ENCODE assay signal across 8 mouse cellular contexts in genomic region chrX:74245107-74245506, GRCm38 (mm10). TPM values are rescaled to one million over a fixed set of nuclear protein-coding genes. Genes with fewer than 3 reads are reported as not detected.
DNase-seq lines count a peak whose midpoint lies in the region; ATAC-seq and TF ChIP-seq lines count a peak whose summit lies in the region.

No protein-coding gene starts in this region.

- no peak for DNase-seq in kidney, postnatal 0 days (ENCODE audit: low spot score)
- no peak for DNase-seq in kidney, adult 9 months
- DNase-seq in right cerebral cortex, postnatal 36 days (ENCODE audit: low spot score in 2 of 2): no peak
- no peak for DNase-seq in cerebellum, adult 9-11 months

- 33% methylated on average over 1 of the region's 1 CpGs for WGBS in kidney, postnatal 0 days
- 37% methylated on average over 1 of the region's 1 CpGs for WGBS in hindbrain, embryonic 15.5 days
- WGBS in midbrain, embryonic 16.5 days: 33% methylated on average over 1 of the region's 1 CpGs

- peaks cover 16% of the 10 kb centered on the region for H3K36me3 ChIP-seq in kidney, postnatal 0 days (ENCODE audit: insufficient read depth, low read length)
- H3K36me3 ChIP-seq in hindbrain, embryonic 15.5 days: peaks cover 29% of the 10 kb centered on the region
- peaks cover 7% of the 10 kb centered on the region for H3K36me3 ChIP-seq in midbrain, embryonic 16.5 days (ENCODE audit: control insufficient read depth, insufficient read depth, low read length)

- no peak for ATAC-seq in kidney, postnatal 0 days (replicated peaks; ENCODE audit: low FRiP score, low read depth)
- ATAC-seq in hindbrain, embryonic 15.5 days (ENCODE audit: low FRiP score, low read depth): no peak
- no peak for ATAC-seq in midbrain, embryonic 16.5 days
- ATAC-seq in granulocyte monocyte progenitor cell, adult 5-6 weeks (replicated peaks; ENCODE audit: poor library complexity, severe bottlenecking): no peak

- no peaks in the 10 kb centered on the region for H3K4me1 ChIP-seq in kidney, postnatal 0 days (replicated peaks; ENCODE audit: insufficient read depth, low read length)
- no peaks in the 10 kb centered on the region for H3K4me1 ChIP-seq in brown adipose tissue, adult 24 weeks (ENCODE audit: control insufficient read depth, insufficient read depth, insufficient read length, low read length)
- peaks cover 27% of the 10 kb centered on the region for H3K4me1 ChIP-seq in hindbrain, embryonic 15.5 days (replicated peaks)
- peaks cover 18% of the 10 kb centered on the region for H3K4me1 ChIP-seq in midbrain, embryonic 16.5 days (ENCODE audit: control insufficient read depth, insufficient read depth, low read length)

- peak overlapping the region; percentile 46 for H3K4me3 ChIP-seq in kidney, postnatal 0 days (replicated peaks; ENCODE audit: low read depth, low read length)
- peak overlapping the region; percentile 72 for H3K4me3 ChIP-seq in brown adipose tissue, adult 24 weeks (ENCODE audit: insufficient read depth, low read depth, low read length)
- H3K4me3 ChIP-seq in hindbrain, embryonic 15.5 days: peak overlapping the region; percentile 58
- H3K4me3 ChIP-seq in midbrain, embryonic 16.5 days (ENCODE audit: low read depth, low read length): peak overlapping the region; percentile 58

- peak overlapping the region; percentile 85 for H3K27ac ChIP-seq in kidney, postnatal 0 days
- H3K27ac ChIP-seq in brown adipose tissue, adult 24 weeks (replicated peaks; ENCODE audit: low read depth, low read length): peak overlapping the region; percentile 85
- peak overlapping the region; percentile 87 for H3K27ac ChIP-seq in hindbrain, embryonic 15.5 days (replicated peaks)
- H3K27ac ChIP-seq in midbrain, embryonic 16.5 days (ENCODE audit: low read length): peak overlapping the region; percentile 86

- no peak for TF ChIP-seq CTCF in kidney, postnatal 0 days (IDR thresholded peaks at IDR 0.05; ENCODE audit: low read depth)

- H3K27me3 ChIP-seq in kidney, postnatal 0 days (ENCODE audit: insufficient read depth, low read length): no peaks in the 10 kb centered on the region
- no peaks in the 10 kb centered on the region for H3K27me3 ChIP-seq in hindbrain, embryonic 15.5 days
- H3K27me3 ChIP-seq in midbrain, embryonic 16.5 days (ENCODE audit: control insufficient read depth, insufficient read depth, low read depth, low read length): no peaks in the 10 kb centered on the region

- peak overlapping the region; percentile 58 for H3K4me2 ChIP-seq in kidney, postnatal 0 days (ENCODE audit: low read length)
- peak overlapping the region; percentile 67 for H3K4me2 ChIP-seq in hindbrain, embryonic 15.5 days
- peak overlapping the region; percentile 70 for H3K4me2 ChIP-seq in midbrain, embryonic 16.5 days (ENCODE audit: low read length)

- H3K9ac ChIP-seq in kidney, postnatal 0 days (ENCODE audit: low read depth, low read length): peak overlapping the region; percentile 65; the same call in 1 of the 2 replicates
- peak overlapping the region; percentile 70 for H3K9ac ChIP-seq in hindbrain, embryonic 15.5 days
- peak overlapping the region; percentile 85 for H3K9ac ChIP-seq in midbrain, embryonic 16.5 days (ENCODE audit: low read depth, low read length)

- H3K9me3 ChIP-seq in kidney, postnatal 0 days (replicated peaks; ENCODE audit: low read length): no peaks in the 10 kb centered on the region
- H3K9me3 ChIP-seq in hindbrain, embryonic 15.5 days: no peaks in the 10 kb centered on the region
- H3K9me3 ChIP-seq in midbrain, embryonic 16.5 days (replicated peaks; ENCODE audit: control insufficient read depth, low read length, poor library complexity, severe bottlenecking): no peaks in the 10 kb centered on the region

RNA-seq across cellular contexts. Expression of gene Flna, which starts 4.5 kb away (rescaled TPM):
- polyA plus RNA-seq in kidney, postnatal 0 days (2015; fragmentation: Nextera tagmentation; extraction: Ambion mirVana): 185 and 206 TPM in 2 replicates
- 24.7 and 28.9 TPM in 2 replicates for polyA plus RNA-seq in brown adipose tissue, adult 24 weeks (2012; ENCODE audit: insufficient read depth, insufficient read length, missing spikeins)
- polyA plus RNA-seq in hindbrain, embryonic 15.5 days (2015; fragmentation: Nextera tagmentation; extraction: Ambion mirVana): 87.8 and 92.0 TPM in 2 replicates
- polyA plus RNA-seq in midbrain, embryonic 16.5 days (2015; fragmentation: Nextera tagmentation; extraction: Ambion mirVana): 84.6 and 88.4 TPM in 2 replicates
- total RNA-seq in granulocyte monocyte progenitor cell, adult 5-6 weeks (2014; fragmentation: Nextera tagmentation): 292 and 348 TPM in 2 replicates
- total RNA-seq in granulocyte monocyte progenitor cell, adult 5-6 weeks (2017): 465 and 529 TPM in 2 replicates

RNA-seq across cellular contexts. Expression of gene Emd, which starts 9.4 kb away (rescaled TPM):
- 19.1 and 20.2 TPM in 2 replicates for polyA plus RNA-seq in kidney, postnatal 0 days (2015; fragmentation: Nextera tagmentation; extraction: Ambion mirVana)
- polyA plus RNA-seq in brown adipose tissue, adult 24 weeks (2012; ENCODE audit: insufficient read depth, insufficient read length, missing spikeins): 18.7 and 31.6 TPM in 2 replicates
- 14.5 and 16.7 TPM in 2 replicates for polyA plus RNA-seq in hindbrain, embryonic 15.5 days (2015; fragmentation: Nextera tagmentation; extraction: Ambion mirVana)
- polyA plus RNA-seq in midbrain, embryonic 16.5 days (2015; fragmentation: Nextera tagmentation; extraction: Ambion mirVana): 12.8 and 13.5 TPM in 2 replicates
- total RNA-seq in granulocyte monocyte progenitor cell, adult 5-6 weeks (2014; fragmentation: Nextera tagmentation): 81.8 and 85.5 TPM in 2 replicates
- 71.0 and 75.6 TPM in 2 replicates for total RNA-seq in granulocyte monocyte progenitor cell, adult 5-6 weeks (2017)

RNA-seq across cellular contexts. Expression of gene Rpl10, which starts 25.5 kb away (rescaled TPM):
- 860 and 883 TPM in 2 replicates for polyA plus RNA-seq in kidney, postnatal 0 days (2015; fragmentation: Nextera tagmentation; extraction: Ambion mirVana)
- 13.0 and 69.4 TPM in 2 replicates for polyA plus RNA-seq in brown adipose tissue, adult 24 weeks (2012; ENCODE audit: insufficient read depth, insufficient read length, missing spikeins)
- 396 and 404 TPM in 2 replicates for polyA plus RNA-seq in hindbrain, embryonic 15.5 days (2015; fragmentation: Nextera tagmentation; extraction: Ambion mirVana)
- polyA plus RNA-seq in midbrain, embryonic 16.5 days (2015; fragmentation: Nextera tagmentation; extraction: Ambion mirVana): 454 and 460 TPM in 2 replicates
- 5,642 and 5,847 TPM in 2 replicates for total RNA-seq in granulocyte monocyte progenitor cell, adult 5-6 weeks (2014; fragmentation: Nextera tagmentation)
- total RNA-seq in granulocyte monocyte progenitor cell, adult 5-6 weeks (2017): 1,448 and 1,548 TPM in 2 replicates

RNA-seq across cellular contexts. Expression of gene Taz, which starts 36.6 kb away (rescaled TPM):
- 90.2 and 91.1 TPM in 2 replicates for polyA plus RNA-seq in kidney, postnatal 0 days (2015; fragmentation: Nextera tagmentation; extraction: Ambion mirVana)
- polyA plus RNA-seq in brown adipose tissue, adult 24 weeks (2012; ENCODE audit: insufficient read depth, insufficient read length, missing spikeins): 45.1 and 49.6 TPM in 2 replicates
- polyA plus RNA-seq in hindbrain, embryonic 15.5 days (2015; fragmentation: Nextera tagmentation; extraction: Ambion mirVana): 73.2 and 80.1 TPM in 2 replicates
- 79.8 and 81.3 TPM in 2 replicates for polyA plus RNA-seq in midbrain, embryonic 16.5 days (2015; fragmentation: Nextera tagmentation; extraction: Ambion mirVana)
- total RNA-seq in granulocyte monocyte progenitor cell, adult 5-6 weeks (2014; fragmentation: Nextera tagmentation): 29.2 and 47.6 TPM in 2 replicates
- total RNA-seq in granulocyte monocyte progenitor cell, adult 5-6 weeks (2017): 30.8 and 41.0 TPM in 2 replicates

RNA-seq across cellular contexts. Expression of gene Dnase1l1, which starts 37.0 kb away (rescaled TPM):
- polyA plus RNA-seq in kidney, postnatal 0 days (2015; fragmentation: Nextera tagmentation; extraction: Ambion mirVana): 14.1 and 15.0 TPM in 2 replicates
- polyA plus RNA-seq in brown adipose tissue, adult 24 weeks (2012; ENCODE audit: insufficient read depth, insufficient read length, missing spikeins): 9.9 and 11.9 TPM in 2 replicates
- polyA plus RNA-seq in hindbrain, embryonic 15.5 days (2015; fragmentation: Nextera tagmentation; extraction: Ambion mirVana): 4.4 and 4.7 TPM in 2 replicates
- polyA plus RNA-seq in midbrain, embryonic 16.5 days (2015; fragmentation: Nextera tagmentation; extraction: Ambion mirVana): 2.8 and 4.3 TPM in 2 replicates
- total RNA-seq in granulocyte monocyte progenitor cell, adult 5-6 weeks (2014; fragmentation: Nextera tagmentation): 28.6 and 34.8 TPM in 2 replicates
- 5.0 and 9.1 TPM in 2 replicates for total RNA-seq in granulocyte monocyte progenitor cell, adult 5-6 weeks (2017)
